Mouse (Mus musculus): ENCODE data around the gene Ttn.

- TF ChIP-seq GATA1 (IDR thresholded peaks at IDR 0.05; ENCODE audit: low read length) (no peak), TAL1 (IDR thresholded peaks at IDR 0.05; ENCODE audit: low read length) (no peak)
These were observed 326.4 kb downstream of the Ttn start for GRCm38 (mm10) chr2:76655982-76656381.
